Mouse (Mus musculus) intestine, embryonic 16.5 days (tissue): ENCODE measurements around the gene Zmat1. TPM values are rescaled to one million over a fixed set of nuclear protein-coding genes. Genes with fewer than 3 reads are reported as not detected.
"Not testable (repeated sequence)": the region's sequence is repeated elsewhere in the genome, so short reads cannot be mapped to it uniquely, and the experiment has no call there.

Source experiments
- ATAC-seq: fragments of 200-750 bp; cut with Nextera tagmentation; 2 replicates; pipeline ENCODE4 v1.8.0; 2017; ENCODE audit warnings: moderate TSS enrichment, moderate library complexity
- H3K27ac ChIP-seq: fragments of 300-500 bp; sonication (generic); 2 replicates; pipeline ENCODE4 v1.5.1; 2014; ENCODE audit warnings: mild to moderate bottlenecking, low read length
- H3K27me3 ChIP-seq: fragments of 300-500 bp; sonication (generic); replicated peaks from 2 replicates; pipeline ENCODE4 v1.6.1; 2014; ENCODE audit warnings: low read length, control low read depth, mixed read lengths; ENCODE audit not compliant: control insufficient read depth, insufficient read depth
- H3K36me3 ChIP-seq: fragments of 300-500 bp; sonication (generic); 2 replicates; pipeline ENCODE4 v1.6.1; 2014; ENCODE audit warnings: low read length, control low read depth; ENCODE audit not compliant: control insufficient read depth, insufficient read depth
- H3K4me1 ChIP-seq: fragments of 300-500 bp; sonication (generic); 2 replicates; pipeline ENCODE4 v1.6.1; 2014; ENCODE audit warnings: low read length, control low read depth, mixed read lengths; ENCODE audit not compliant: control insufficient read depth, insufficient read depth
- H3K4me2 ChIP-seq: fragments of 300-500 bp; sonication (generic); 2 replicates; pipeline ENCODE4 v1.6.1; 2014; ENCODE audit warnings: low read depth, low read length, control low read depth
- H3K4me3 ChIP-seq: fragments of 300-500 bp; sonication (generic); 2 replicates; pipeline ENCODE4 v1.5.1; 2014; ENCODE audit warnings: mild to moderate bottlenecking, low read length
- H3K9ac ChIP-seq: fragments of 300-500 bp; sonication (generic); 2 replicates; pipeline ENCODE4 v1.6.1; 2014; ENCODE audit warnings: low read depth, low read length
- H3K9me3 ChIP-seq: fragments of 300-500 bp; sonication (generic); 2 replicates; pipeline ENCODE4 v1.6.1; 2016; ENCODE audit warnings: low read length, control low read depth; ENCODE audit not compliant: control insufficient read depth
- WGBS: fragments of 180-500 bp; shearing (Covaris S2); extraction: QIAGEN DNeasy Blood & Tissue Kit; methylation state at CpG from one replicate; pipeline ENCODE4 v1.1.7; 2014; 5-methylcytosine and 5-hydroxymethylcytosine counted together
- polyA plus RNA-seq: library from polyadenylated mRNA; unstranded; fragments of >200 nt; fragmentation: Nextera tagmentation; extraction: Ambion mirVana; gene quantifications from 2 replicates; pipeline ENCODE4 v1.2.1, GENCODE M21; 2015

Zmat1 gene
- 2.6 and 3.1 TPM in 2 replicates for polyA plus RNA-seq

GRCm38 (mm10) chrX:135008720-135009470 lies at the start of gene Zmat1:
Gene Zmat1 (minus strand): TSS chrX:135009209.
- H3K27ac ChIP-seq = peak within 1 kb of the TSS; percentile 84
- ATAC-seq = peak; percentile 100
- no peaks in the 10 kb centered on the region; the same call in 1 of the 2 replicates for H3K27me3 ChIP-seq
- peak within 1 kb of the TSS; percentile 61 for H3K4me3 ChIP-seq
- H3K36me3 ChIP-seq = no peaks in the 10 kb centered on the region
- WGBS = 11% methylated on average over 46 of the region's 65 CpGs
- H3K9ac ChIP-seq = peak within 1 kb of the TSS; percentile 83
- H3K4me2 ChIP-seq = peak within 1 kb of the TSS; percentile 43
- H3K9me3 ChIP-seq = no peaks in the 10 kb centered on the region
- H3K4me1 ChIP-seq = no peaks in the 10 kb centered on the region

- H3K9me3 ChIP-seq, H3K4me1 ChIP-seq, H3K4me2 ChIP-seq, H3K9ac ChIP-seq, H3K27ac ChIP-seq, ATAC-seq, H3K4me3 ChIP-seq, H3K27me3 ChIP-seq, H3K36me3 ChIP-seq: not testable (repeated sequence)
- 73% methylated on average over 1 of the region's 1 CpGs for WGBS
Measured at GRCm38 (mm10) chrX:135053939-135054338, 44.9 kb upstream of the Zmat1 start.

- H3K4me3 ChIP-seq = peak overlapping the region; percentile 31
- H3K9me3 ChIP-seq = no peaks in the 10 kb centered on the region
- H3K9ac ChIP-seq = no peak overlapping the region
- H3K36me3 ChIP-seq = no peaks in the 10 kb centered on the region
- ATAC-seq = no peak
- peak overlapping the region; percentile 47 for H3K4me2 ChIP-seq
- 20% methylated on average over 24 of the region's 24 CpGs for WGBS
- H3K27ac ChIP-seq = no peak overlapping the region
- H3K27me3 ChIP-seq = no peaks in the 10 kb centered on the region; the same call in 1 of the 2 replicates
- no peaks in the 10 kb centered on the region for H3K4me1 ChIP-seq
Measured at GRCm38 (mm10) chrX:135035962-135036375, 27.0 kb upstream of the Zmat1 start.

- H3K36me3 ChIP-seq = no peaks in the 10 kb centered on the region
- WGBS = 81% methylated on average over 9 of the region's 9 CpGs
- ATAC-seq = no peak
Measured at GRCm38 (mm10) chrX:135025135-135025534, 16.1 kb upstream of the Zmat1 start.

GRCm38 (mm10) chrX:135011381-135011780 lies 2.4 kb upstream of the Zmat1 start:
- no peaks in the 10 kb centered on the region for H3K36me3 ChIP-seq
- no peaks in the 10 kb centered on the region for H3K9me3 ChIP-seq
- H3K27ac ChIP-seq = no peak overlapping the region
- WGBS = 69% methylated on average over 3 of the region's 3 CpGs
- no peak for ATAC-seq
- H3K9ac ChIP-seq = no peak overlapping the region
- no peaks in the 10 kb centered on the region for H3K4me1 ChIP-seq
- no peak overlapping the region for H3K4me3 ChIP-seq
- no peaks in the 10 kb centered on the region; the same call in 1 of the 2 replicates for H3K27me3 ChIP-seq
- H3K4me2 ChIP-seq = no peak overlapping the region

More at GRCm38 (mm10) chrX:135025135-135025534, 16.1 kb upstream of the Zmat1 start:
- H3K4me1 ChIP-seq = no peaks in the 10 kb centered on the region
- H3K27me3 ChIP-seq = no peaks in the 10 kb centered on the region
- no peak overlapping the region for H3K4me3 ChIP-seq
- H3K9ac ChIP-seq = no peak overlapping the region
- H3K4me2 ChIP-seq = no peak overlapping the region
- H3K27ac ChIP-seq = no peak overlapping the region
- H3K9me3 ChIP-seq = no peaks in the 10 kb centered on the region

GRCm38 (mm10) chrX:135009471-135009815 lies 434 bp upstream of the Zmat1 start:
- Histone ChIP-seq H3K4me3 (peak overlapping the region; percentile 61), H3K27me3 (no peaks in the 10 kb centered on the region; the same call in 1 of the 2 replicates), H3K27ac (no peak overlapping the region), H3K9ac (peak overlapping the region; percentile 43; the same call in 1 of the 2 replicates), H3K4me1 (no peaks in the 10 kb centered on the region), H3K9me3 (no peaks in the 10 kb centered on the region), H3K36me3 (no peaks in the 10 kb centered on the region), H3K4me2 (peak overlapping the region; percentile 38)
- 22% methylated on average over 6 of the region's 6 CpGs for WGBS
- no peak; the same call in 1 of the 2 replicates for ATAC-seq

- ATAC-seq = no peak
- no peaks in the 10 kb centered on the region; the same call in 1 of the 2 replicates for H3K27me3 ChIP-seq
- peak overlapping the region; percentile 43 for H3K4me2 ChIP-seq
- WGBS = 21% methylated on average over 5 of the region's 5 CpGs
- no peaks in the 10 kb centered on the region for H3K36me3 ChIP-seq
- H3K27ac ChIP-seq = no peak overlapping the region
- no peak overlapping the region for H3K9ac ChIP-seq
- H3K9me3 ChIP-seq = no peaks in the 10 kb centered on the region
- H3K4me1 ChIP-seq = no peaks in the 10 kb centered on the region
- H3K4me3 ChIP-seq = peak overlapping the region; percentile 61
Measured at GRCm38 (mm10) chrX:135008021-135008420, 988 bp downstream of the Zmat1 start.

- Histone ChIP-seq H3K9ac (no peak within 1 kb of the TSS; the same call in 1 of the 2 replicates), H3K9me3 (no peaks in the 10 kb centered on the region), H3K27ac (no peak within 1 kb of the TSS), H3K27me3 (peaks cover 4% of the 10 kb centered on the region; the same call in 1 of the 2 replicates), H3K36me3 (no peaks in the 10 kb centered on the region), H3K4me3 (peak within 1 kb of the TSS; percentile 32), H3K4me2 (peak within 1 kb of the TSS; percentile 42), H3K4me1 (no peaks in the 10 kb centered on the region)
- WGBS = 90% methylated on average over 19 of the region's 19 CpGs
- ATAC-seq = no peak
Measured at GRCm38 (mm10) chrX:134964546-134964945, 44.5 kb downstream of the Zmat1 start, which contains the start of gene Nxf2. Gene Nxf2 (minus strand): TSS chrX:134964754.

GRCm38 (mm10) chrX:134963305-134964094 lies 45.5 kb downstream of the Zmat1 start:
- no peaks in the 10 kb centered on the region for H3K36me3 ChIP-seq
- no peak overlapping the region; the same call in 1 of the 2 replicates for H3K9ac ChIP-seq
- H3K4me3 ChIP-seq = peak overlapping the region; percentile 32
- peak; percentile 91 for ATAC-seq
- WGBS = 57% methylated on average over 34 of the region's 53 CpGs
- H3K4me2 ChIP-seq = peak overlapping the region; percentile 42
- no peaks in the 10 kb centered on the region for H3K4me1 ChIP-seq
- peaks cover 4% of the 10 kb centered on the region; the same call in 1 of the 2 replicates for H3K27me3 ChIP-seq
- H3K27ac ChIP-seq = no peak overlapping the region
- H3K9me3 ChIP-seq = no peaks in the 10 kb centered on the region
